Mouse (Mus musculus): ENCODE data around the gene Shroom3.
A peak's percentile ranks its signal among the peaks of the same experiment; 100 is the strongest.

Shroom3 gene

DNA sequence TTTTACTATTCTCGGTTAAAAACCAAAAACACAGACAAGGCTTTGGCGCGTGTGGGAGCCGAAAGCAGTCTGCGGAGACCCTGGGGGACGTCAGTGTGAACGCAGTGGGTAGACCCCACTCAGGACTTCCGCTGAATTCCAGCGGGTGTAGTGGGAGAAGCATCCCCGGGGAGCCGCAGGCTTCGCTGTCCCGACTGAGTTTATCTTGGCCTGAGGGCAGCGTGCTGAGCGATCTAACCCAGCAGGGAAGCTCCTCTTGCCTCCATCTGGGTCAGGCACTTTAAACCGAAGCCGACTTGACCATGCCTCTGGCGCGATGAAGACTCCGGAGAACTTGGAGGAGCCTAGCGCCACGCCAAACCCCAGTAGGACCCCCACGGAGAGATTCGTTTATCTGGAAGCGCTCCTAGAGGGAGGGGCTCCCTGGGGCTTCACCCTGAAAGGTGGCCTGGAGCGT lies at the start of gene Shroom3:
Gene Shroom3, plus strand, starts transcription at position 85 of the 457 bp plus-strand sequence.
- no peak for DNase-seq

DNA sequence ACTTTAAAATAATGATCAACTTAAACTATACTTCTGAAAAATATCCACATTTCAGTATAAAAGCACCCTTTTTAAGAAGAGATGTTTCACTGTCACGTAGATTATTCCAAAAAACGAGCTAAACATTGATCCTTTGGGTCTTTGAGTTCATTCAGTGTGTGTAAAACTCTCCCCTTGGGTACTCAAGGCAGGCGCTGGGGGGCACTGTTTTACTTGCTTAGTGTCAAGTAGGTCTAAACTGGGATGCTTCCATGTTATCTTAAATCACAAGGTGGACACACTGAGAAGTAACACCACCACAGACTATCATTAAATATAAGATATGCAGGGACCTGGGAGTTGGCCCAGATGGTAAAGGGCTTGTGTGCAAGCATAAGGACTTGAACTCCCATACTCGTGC lies 49.7 kb upstream of the Shroom3 start:
- DNase-seq: no peak

GRCm38 (mm10) chr5:92634916-92635315 lies 48.3 kb upstream of the Shroom3 start:
- no peak for DNase-seq

GRCm38 (mm10) chr5:92635891-92636290 lies 47.3 kb upstream of the Shroom3 start:
- no peak for DNase-seq

GRCm38 (mm10) chr5:92640861-92641260 lies 42.4 kb upstream of the Shroom3 start:
- no peak for DNase-seq

GRCm38 (mm10) chr5:92656256-92656655 lies 27.0 kb upstream of the Shroom3 start:
- peak; percentile 27 for DNase-seq

GRCm38 (mm10) chr5:92664321-92664720 lies 18.9 kb upstream of the Shroom3 start:
- DNase-seq: no peak

- no peak for DNase-seq
Measured at GRCm38 (mm10) chr5:92666860-92667259, 16.4 kb upstream of the Shroom3 start.

DNA sequence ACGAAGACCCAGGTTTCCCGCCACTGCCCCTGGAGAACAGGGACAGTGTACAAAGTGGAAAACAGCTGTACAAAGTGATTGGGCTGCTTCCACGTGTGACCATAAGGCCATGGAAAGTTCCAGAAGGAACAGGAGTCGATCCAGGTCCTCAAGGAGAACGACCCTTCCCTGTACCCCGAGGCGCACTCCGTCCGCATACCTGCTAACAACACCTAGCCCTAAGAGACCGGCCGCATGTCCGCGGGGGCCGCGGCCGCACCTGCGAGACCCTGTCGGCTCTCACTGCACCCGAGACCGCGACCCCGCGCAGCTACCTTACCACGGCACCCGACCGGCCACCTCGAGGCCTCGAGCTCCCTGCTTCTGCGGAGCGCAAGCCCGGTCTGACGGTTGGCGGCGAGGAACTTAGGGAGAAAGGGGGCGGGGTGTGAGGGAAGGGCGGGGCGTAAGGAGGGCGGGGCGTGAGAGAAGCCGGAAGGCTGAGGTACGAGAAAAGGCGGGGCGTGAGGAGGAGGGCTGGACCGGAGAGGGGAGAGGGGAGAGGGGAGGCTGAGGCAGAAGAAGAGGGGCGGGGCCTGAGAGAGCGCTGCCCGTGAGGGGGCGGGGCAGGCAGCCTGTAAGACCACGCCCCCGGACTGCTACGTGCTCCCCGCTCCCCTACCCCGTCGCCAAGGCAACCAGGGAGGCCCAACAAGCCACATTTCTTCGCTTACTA lies 8.2 kb upstream of the Shroom3 start, which contains the start of gene Ccdc158:
Gene Ccdc158, minus strand, starts transcription at position 413 of the 715 bp plus-strand sequence.
- peak; percentile 14 for DNase-seq

DNA sequence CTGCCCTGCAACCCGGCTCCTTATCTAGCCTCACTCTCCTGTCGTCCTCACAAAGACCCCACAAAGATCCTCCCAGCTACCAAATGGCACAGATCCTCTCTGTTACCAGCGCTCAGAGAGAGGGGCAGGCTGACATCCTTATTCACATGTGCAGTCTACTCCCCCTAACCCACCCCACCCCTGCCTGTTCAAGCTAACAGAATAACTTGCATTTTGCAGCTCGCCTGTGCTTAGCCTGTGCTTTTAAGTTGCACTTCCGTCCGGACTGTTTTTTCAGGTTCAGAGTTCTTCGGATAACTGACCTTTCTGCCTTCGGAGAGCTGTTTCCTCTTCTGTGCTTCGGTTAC lies 7.7 kb upstream of the Shroom3 start:
- no peak for DNase-seq

GRCm38 (mm10) chr5:92679441-92679840 lies 3.8 kb upstream of the Shroom3 start:
- peak; percentile 7 for DNase-seq

DNA sequence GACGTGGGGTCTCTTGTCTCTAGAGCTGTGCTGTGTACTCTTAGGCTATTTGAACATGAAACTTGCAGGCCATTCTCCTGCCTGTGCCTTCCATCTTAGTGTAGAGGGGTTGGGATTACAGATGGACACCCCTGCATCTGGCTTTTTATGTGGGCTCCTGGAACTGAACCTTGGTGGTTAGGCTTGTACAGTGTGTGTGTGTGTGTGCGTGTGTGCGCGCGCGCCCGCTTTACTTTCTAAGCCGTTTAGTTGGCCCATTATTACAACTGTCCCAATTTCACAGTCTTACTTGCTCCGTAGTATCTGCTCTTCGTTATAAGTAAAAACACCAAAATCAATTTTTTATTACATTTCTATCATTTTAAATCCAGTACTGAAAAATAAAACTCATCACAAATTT lies 1.4 kb upstream of the Shroom3 start:
- DNase-seq: no peak

DNA sequence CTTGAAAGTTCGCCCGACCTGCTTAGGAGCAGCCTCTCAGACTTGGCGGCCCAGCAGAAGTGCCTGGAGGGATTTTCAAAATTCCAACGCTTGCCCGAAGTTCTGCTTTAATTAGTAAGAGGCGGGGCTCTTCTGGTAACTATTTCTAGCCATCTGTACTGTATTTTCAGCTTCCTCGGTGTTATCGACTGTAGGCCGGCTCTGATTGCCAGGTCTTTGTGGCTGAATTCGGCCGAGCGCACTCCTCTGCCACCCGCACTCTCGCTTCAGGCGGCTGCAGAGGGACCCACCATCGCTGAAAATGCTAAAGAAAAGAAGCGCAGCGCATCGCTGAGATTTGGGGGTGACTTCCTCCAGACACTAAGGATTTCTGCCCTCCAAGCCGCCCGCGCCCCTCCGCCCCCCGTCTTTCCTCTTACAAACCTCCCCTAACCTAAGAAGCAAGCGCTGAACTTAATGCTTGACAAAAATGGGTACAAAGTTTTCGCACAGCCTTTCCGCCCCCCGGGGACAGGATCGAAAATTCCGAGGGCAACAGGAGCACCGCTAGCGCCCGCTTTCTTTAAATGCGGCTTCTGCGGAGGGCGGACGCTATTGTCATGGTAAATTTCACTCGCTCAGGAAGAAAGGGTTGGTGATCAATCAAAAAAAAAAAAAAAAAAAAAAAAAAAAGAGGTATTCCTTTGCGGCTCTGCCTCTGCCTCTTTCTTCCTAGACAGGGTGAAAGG lies 450 bp upstream of the Shroom3 start:
- DNase-seq: peak; percentile 3

DNA sequence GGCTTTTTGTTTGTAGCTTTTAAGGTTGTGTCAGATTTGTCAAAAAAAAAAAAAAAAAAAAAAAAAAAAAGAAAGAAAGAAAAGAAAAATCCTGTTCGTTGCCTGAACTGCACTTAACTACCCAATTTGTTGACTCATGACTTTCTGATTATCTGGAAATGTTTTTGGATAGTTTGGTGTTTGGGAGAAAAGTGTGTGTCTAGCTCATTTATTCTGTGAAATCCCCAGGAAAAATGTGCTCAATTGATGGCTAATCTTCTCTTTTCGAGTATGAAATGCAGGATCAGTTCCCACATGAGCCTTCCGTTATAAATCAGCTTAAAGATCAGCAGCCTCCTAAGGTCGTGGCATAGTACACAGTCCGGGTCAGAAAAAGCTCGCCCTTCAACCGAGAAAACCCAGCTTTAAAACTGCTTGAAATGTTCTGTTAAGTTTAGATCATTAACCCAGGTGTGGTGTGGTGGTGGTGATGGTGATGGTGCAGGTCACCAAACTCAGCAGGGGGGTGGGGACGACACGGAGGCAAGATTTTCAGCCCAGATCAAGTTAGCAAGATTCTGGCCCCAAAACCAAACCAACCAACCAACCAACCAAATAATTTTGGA lies 738 bp downstream of the Shroom3 start:
- DNase-seq: no peak

DNA sequence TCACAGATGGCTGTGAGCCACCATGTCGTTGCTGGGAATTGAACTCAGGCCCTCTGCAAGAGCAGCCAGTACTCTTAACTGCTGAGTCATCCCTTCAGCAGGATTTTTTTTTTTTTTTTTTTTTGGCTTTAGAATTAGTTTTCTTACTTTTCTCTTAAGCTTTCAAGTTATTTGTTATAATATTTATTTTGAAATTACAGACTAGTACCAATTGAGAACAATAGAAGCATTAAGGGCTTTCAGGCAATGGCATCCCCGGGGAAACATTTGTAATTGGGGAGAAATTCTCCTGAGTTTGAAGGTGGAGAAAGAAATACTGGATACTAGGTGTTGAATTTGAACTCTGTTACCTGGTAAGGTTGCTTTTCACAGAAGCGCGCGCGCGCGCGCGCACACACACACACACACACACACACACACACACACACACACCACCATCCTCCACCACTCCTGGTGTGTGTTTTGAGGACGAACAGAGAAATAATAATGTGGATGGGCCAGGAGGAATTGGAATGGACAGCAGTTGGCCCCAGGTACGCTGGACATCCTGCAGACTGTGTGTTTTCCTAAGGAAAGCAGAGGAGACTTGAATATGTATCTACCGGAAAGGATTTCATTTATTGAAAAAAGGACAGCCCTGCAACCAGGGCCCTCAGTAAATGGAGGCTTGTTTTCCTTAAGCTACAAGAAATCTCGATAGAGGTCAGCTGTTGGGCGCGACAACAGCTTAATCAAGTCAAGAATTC lies 1.7 kb downstream of the Shroom3 start:
- no peak for DNase-seq

- no peak for DNase-seq
Measured at GRCm38 (mm10) chr5:92688124-92688523, 4.9 kb downstream of the Shroom3 start.

- DNase-seq: no peak
Measured at GRCm38 (mm10) chr5:92688569-92688968, 5.3 kb downstream of the Shroom3 start.

DNA sequence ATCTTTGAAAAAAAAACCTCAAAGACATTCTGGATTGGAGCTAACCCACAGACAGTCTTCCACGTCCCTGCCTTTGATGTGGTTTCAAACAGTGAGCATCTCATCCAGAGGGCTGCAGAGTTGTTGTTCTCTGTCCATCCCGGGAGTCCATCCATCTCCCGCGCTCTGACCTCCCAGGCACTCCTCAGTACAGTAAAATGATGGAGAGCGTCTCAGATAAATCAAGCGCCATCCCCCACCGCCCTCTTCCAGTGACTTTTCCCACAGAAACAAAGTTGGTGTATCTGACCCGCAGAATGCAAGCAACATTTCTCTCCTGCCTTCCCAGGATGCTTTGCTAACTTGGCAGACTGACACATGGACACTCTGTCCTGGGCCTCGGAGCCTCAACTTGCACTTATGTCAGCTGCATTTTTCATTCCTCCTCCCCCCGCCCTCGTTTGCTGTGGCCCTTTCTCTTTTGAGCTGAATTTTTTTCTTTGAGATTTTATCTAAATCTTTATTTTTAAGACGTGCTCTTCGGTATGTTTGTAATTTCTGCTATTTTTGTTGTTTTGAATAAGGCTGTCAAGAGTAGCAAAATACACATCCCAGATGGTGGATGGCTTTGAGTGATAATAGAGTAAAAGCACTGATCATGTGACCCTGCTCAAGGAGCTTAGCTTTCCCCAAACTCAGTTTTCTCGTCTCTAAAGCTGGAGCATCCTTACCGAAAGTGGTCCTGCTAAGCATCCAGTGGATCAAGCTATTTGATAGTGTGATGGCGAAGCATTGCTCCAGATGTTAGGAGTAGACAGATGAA lies 9.2 kb downstream of the Shroom3 start:
- DNase-seq: no peak

- DNase-seq: no peak
Measured at GRCm38 (mm10) chr5:92693744-92694143, 10.5 kb downstream of the Shroom3 start.

- DNase-seq: no peak
Measured at GRCm38 (mm10) chr5:92694316-92694995, 11.2 kb downstream of the Shroom3 start.

DNA sequence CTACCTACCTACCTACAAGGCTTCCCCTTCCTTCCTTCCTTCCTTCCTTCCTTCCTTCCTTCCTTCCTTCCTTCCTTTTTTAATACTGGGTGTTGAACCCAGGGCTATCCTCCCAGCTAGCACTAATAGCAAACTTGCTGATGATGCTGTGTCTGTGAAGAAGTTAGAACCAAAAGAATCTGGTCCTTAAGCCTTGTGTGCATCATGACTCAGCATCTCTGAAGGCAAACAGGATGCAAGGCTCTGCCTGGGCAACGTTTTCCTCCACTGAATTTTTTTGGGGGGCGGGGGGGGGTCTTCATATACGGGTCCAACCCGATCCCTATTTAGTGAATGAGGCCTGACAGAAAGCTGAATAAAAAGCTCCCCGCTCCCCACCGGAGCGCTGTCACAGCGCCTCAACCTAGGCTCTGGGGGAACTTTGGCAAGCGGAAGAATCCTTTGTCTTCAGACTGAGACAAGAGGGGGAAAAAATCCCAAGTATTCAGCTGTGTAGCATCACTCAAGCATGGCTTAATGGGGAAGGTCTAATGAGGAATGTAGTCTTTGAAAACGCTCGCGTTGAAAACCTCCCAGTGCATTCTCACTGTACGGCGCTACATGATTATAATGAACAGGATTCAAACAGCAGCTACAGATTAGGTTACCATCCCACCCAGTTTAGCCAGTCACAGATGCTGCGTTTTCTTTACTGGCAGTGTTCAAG lies 15.0 kb downstream of the Shroom3 start:
- no peak for DNase-seq

All from cerebellum, adult 8-10 months (tissue).